Mouse (Mus musculus) kidney, postnatal 0 days (tissue): ENCODE measurements at regions not wholly inside any gene's neighbourhood (a gene's known extent, or its start where the extent isn't known, plus 50 kb on each side); places are given as distances from the start of the nearest gene placed in this dataset.

Experiments used
- ATAC-seq: fragments of 200-750 bp; cut with Nextera tagmentation; replicated peaks from 2 replicates; pipeline ENCODE4 v1.8.0; 2017; ENCODE audit warnings: low read depth, moderate number of reproducible peaks, moderate TSS enrichment, moderate library complexity; ENCODE audit not compliant: low FRiP score
- DNase-seq: peaks from one replicate; pipeline ENCODE4 v3.0.0-alpha.2; 2016; ENCODE audit warnings: low spot score
- H3K27ac ChIP-seq: fragments of 300-500 bp; sonication (generic); 2 replicates; pipeline ENCODE4 v1.5.1; 2014; ENCODE audit warnings: mild to moderate bottlenecking
- H3K27me3 ChIP-seq: fragments of 300-500 bp; sonication (generic); 2 replicates; pipeline ENCODE4 v1.6.1; 2014; ENCODE audit warnings: low read length, mixed read lengths; ENCODE audit not compliant: insufficient read depth
- H3K36me3 ChIP-seq: fragments of 300-500 bp; sonication (generic); 2 replicates; pipeline ENCODE4 v1.6.1; 2014; ENCODE audit warnings: low read length, mixed read lengths; ENCODE audit not compliant: insufficient read depth
- H3K4me1 ChIP-seq: fragments of 300-500 bp; sonication (generic); replicated peaks from 2 replicates; pipeline ENCODE4 v1.6.1; 2014; ENCODE audit warnings: antibody characterized with exemption, low read length, mixed read lengths; ENCODE audit not compliant: insufficient read depth
- H3K4me2 ChIP-seq: fragments of 300-500 bp; sonication (generic); 2 replicates; pipeline ENCODE4 v1.6.1; 2014; ENCODE audit warnings: mild to moderate bottlenecking, low read length, moderate library complexity, mixed read lengths
- H3K4me3 ChIP-seq: fragments of 300-500 bp; sonication (generic); replicated peaks from 2 replicates; pipeline ENCODE4 v1.5.1; 2014; ENCODE audit warnings: low read depth, low read length
- H3K9ac ChIP-seq: fragments of 300-500 bp; sonication (generic); 2 replicates; pipeline ENCODE4 v1.6.1; 2014; ENCODE audit warnings: low read depth, low read length
- H3K9me3 ChIP-seq: fragments of 300-500 bp; sonication (generic); replicated peaks from 2 replicates; pipeline ENCODE4 v1.6.1; 2016; ENCODE audit warnings: low read length, inconsistent platforms, mixed read lengths
- CTCF ChIP-seq: IDR thresholded peaks from 2 replicates; pipeline ENCODE4 v1.5.1; 2016; ENCODE audit warnings: antibody characterized with exemption, low read depth, mild to moderate bottlenecking, moderate library complexity
- WGBS: fragments of 180-500 bp; shearing (Covaris S2); extraction: QIAGEN DNeasy Blood & Tissue Kit; methylation state at CpG from one replicate; pipeline ENCODE4 v1.1.7; 2014; 5-methylcytosine and 5-hydroxymethylcytosine counted together

GRCm38 (mm10) chr2:78058988-78059387 lies 112.8 kb upstream of the Cwc22 start:
- 81% methylated on average over 2 of the region's 2 CpGs for WGBS
- no peak for TF ChIP-seq CTCF
- Histone ChIP-seq H3K4me1 (0 out of 2 replicates have a peak, but pooled peaks cover 5% of the 10 kb centered on the region), H3K9ac (no peak overlapping the region), H3K9me3 (no peaks in the 10 kb centered on the region), H3K4me3 (no peak overlapping the region), H3K36me3 (no peaks in the 10 kb centered on the region), H3K27me3 (no peaks in the 10 kb centered on the region), H3K4me2 (no peak overlapping the region), H3K27ac (no peak overlapping the region)
- ATAC-seq: no peak
- DNase-seq: no peak

GRCm38 (mm10) chr2:78053910-78054309 lies 107.7 kb upstream of the Cwc22 start:
- Histone ChIP-seq H3K4me2 (no peak overlapping the region), H3K4me3 (no peak overlapping the region), H3K9me3 (no peaks in the 10 kb centered on the region), H3K9ac (no peak overlapping the region), H3K4me1 (peaks cover 8% of the 10 kb centered on the region), H3K27me3 (no peaks in the 10 kb centered on the region), H3K27ac (no peak overlapping the region), H3K36me3 (no peaks in the 10 kb centered on the region)
- ATAC-seq: no peak
- TF ChIP-seq CTCF: no peak
- WGBS: 64% methylated on average over 3 of the region's 3 CpGs
- no peak for DNase-seq

- WGBS: 84% methylated on average over 7 of the region's 7 CpGs
- Histone ChIP-seq H3K9ac (no peak overlapping the region), H3K36me3 (no peaks in the 10 kb centered on the region), H3K4me2 (no peak overlapping the region), H3K27me3 (no peaks in the 10 kb centered on the region), H3K4me1 (peaks cover 11% of the 10 kb centered on the region), H3K4me3 (no peak overlapping the region), H3K27ac (no peak overlapping the region), H3K9me3 (no peaks in the 10 kb centered on the region)
- DNase-seq (no peak), ATAC-seq (no peak)
- TF ChIP-seq CTCF: no peak
Measured at GRCm38 (mm10) chr2:78050542-78050941, 104.4 kb upstream of the Cwc22 start.

GRCm38 (mm10) chr2:78049248-78049874 lies 103.2 kb upstream of the Cwc22 start:
- Histone ChIP-seq H3K36me3 (no peaks in the 10 kb centered on the region), H3K27me3 (no peaks in the 10 kb centered on the region)

GRCm38 (mm10) chr2:78048706-78049055 lies 102.5 kb upstream of the Cwc22 start:
- no peak for TF ChIP-seq CTCF
- DNase-seq (peak; percentile 9), ATAC-seq (no peak)
- H3K9ac ChIP-seq: no peak overlapping the region
- no peak overlapping the region for H3K27ac ChIP-seq
- H3K4me1 ChIP-seq: peaks cover 6% of the 10 kb centered on the region
- H3K27me3 ChIP-seq: no peaks in the 10 kb centered on the region
- H3K36me3 ChIP-seq: no peaks in the 10 kb centered on the region
- no peaks in the 10 kb centered on the region for H3K9me3 ChIP-seq
- peak overlapping the region; percentile 52 for H3K4me2 ChIP-seq
- H3K4me3 ChIP-seq: 0 out of 2 replicates have a peak overlapping the region, but pooled peaks have one; percentile 13
- WGBS: 48% methylated on average over 6 of the region's 6 CpGs

More at GRCm38 (mm10) chr2:78049248-78049874, 103.2 kb upstream of the Cwc22 start:
- WGBS: 16% methylated on average over 8 of the region's 8 CpGs
- peak; percentile 95 for DNase-seq
- Histone ChIP-seq H3K9ac (no peak overlapping the region), H3K27ac (no peak overlapping the region), H3K4me2 (peak overlapping the region; percentile 52), H3K9me3 (no peaks in the 10 kb centered on the region), H3K4me1 (peaks cover 7% of the 10 kb centered on the region), H3K4me3 (0 out of 2 replicates have a peak overlapping the region, but pooled peaks have one; percentile 13)
- ATAC-seq: peak; percentile 89
- TF ChIP-seq CTCF: peak; percentile 96

GRCm38 (mm10) chr2:78048030-78048705 lies 102.0 kb upstream of the Cwc22 start:
- 38% methylated on average over 11 of the region's 11 CpGs for WGBS
- DNase-seq: peak; percentile 85
- Histone ChIP-seq H3K27ac (no peak overlapping the region), H3K4me1 (peaks cover 6% of the 10 kb centered on the region), H3K9ac (no peak overlapping the region), H3K4me3 (no peak overlapping the region), H3K9me3 (no peaks in the 10 kb centered on the region), H3K36me3 (no peaks in the 10 kb centered on the region), H3K27me3 (no peaks in the 10 kb centered on the region), H3K4me2 (peak overlapping the region; percentile 52)
- ATAC-seq: no peak
- peak; percentile 80 for TF ChIP-seq CTCF
